Mouse (Mus musculus) urinary bladder, postnatal 36 days (tissue): ENCODE measurements at regions not wholly inside any gene's neighbourhood (a gene's known extent, or its start where the extent isn't known, plus 50 kb on each side); places are given as distances from the start of the nearest gene placed in this dataset.

Experiments
- DNase-seq, 2 experiments: peaks; one replicate each; pipeline ENCODE4 v3.0.0; 2022; ENCODE audit warnings: low spot score in 2 of 2, mixed read lengths in 1 of 2

GRCm38 (mm10) chr15:11774717-11775116 is 132.4 kb downstream of the Npr3 start:
- no peak for DNase-seq

GRCm38 (mm10) chr15:11770596-11770995 is 136.5 kb downstream of the Npr3 start:
- no peak for DNase-seq

DNA sequence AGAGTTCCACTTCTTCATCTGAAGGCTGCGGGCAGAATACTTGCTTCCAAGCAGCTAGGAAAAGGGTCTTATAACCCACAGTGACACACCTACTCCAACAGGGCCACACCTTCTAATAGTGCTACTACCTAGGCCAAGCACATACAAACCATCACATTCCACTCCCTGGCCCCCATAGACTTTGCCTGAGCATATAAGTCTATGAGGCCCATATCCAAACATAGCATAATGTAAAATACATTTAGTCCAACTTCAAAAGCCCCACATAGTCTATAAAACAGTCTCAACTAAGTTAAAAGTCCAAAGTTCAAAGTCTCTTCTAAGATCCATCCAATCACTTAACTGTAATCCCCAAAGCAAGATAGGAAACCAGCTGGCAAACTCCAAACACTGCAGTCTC is 149.1 kb downstream of the Npr3 start:
- no peak for DNase-seq

DNA sequence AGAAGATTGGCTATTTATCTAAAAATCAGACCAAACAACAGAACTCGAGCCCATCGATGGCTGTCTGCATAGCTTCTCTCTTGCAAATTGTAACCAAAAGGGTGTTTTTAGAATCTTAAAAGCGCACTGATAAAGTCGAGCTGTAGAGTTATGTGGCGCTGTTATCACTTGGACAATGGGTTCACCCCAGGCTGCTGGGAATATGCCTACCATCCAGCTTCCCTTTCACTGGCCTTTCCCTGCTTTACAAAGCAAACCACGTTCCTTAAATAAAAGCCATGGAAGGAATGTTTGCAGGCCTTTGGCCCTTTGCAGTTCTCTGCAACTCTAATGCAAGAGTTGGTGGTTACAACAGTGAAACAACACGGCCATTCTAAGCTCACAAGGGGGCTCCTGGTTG is 150.3 kb downstream of the Npr3 start:
- no peak for DNase-seq

DNA sequence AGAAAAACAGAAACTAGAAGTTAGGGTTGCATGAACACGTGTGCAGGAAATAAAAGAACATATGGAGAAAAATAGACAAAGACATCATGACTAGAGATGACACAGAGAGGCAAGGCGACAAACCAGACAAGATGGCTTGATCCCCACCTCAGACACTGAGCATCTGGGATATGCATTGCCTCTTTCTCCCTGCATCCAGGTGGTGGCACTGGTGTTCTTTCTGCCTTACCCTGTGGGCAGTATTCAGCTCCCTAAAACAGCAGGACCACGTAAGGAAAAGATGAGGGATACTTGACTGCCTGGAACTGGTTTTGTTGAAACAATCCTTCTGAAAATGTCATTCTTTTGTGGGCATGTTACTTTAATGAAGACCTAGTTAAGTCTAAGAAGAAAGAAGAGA is 153.9 kb downstream of the Npr3 start:
- DNase-seq = peak in 1 of 2 experiments; percentile 34

DNA sequence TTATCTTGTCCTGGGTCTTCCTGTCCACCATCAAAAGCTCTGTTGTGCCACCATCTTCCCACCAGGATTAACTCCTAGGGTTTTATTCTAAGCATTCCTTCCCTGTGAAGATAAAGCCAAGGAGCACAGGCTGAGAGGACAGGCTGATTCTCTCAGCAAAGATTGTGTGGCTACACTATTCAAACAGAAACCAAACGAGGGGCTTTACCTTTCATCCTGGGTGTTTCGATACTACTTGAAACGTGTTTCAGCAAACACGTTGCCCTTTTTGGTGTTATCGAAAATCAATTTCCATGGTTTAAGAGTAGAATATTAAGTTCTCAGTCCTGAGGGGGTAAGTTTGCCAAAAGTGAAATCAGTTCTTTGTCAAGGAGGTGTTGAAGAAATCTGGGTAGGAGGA is 156.2 kb downstream of the Npr3 start:
- DNase-seq = no peak

- DNase-seq = no peak
Measured at GRCm38 (mm10) chr15:11749509-11749908, 157.6 kb downstream of the Npr3 start.

GRCm38 (mm10) chr15:11748306-11748705 is 158.8 kb downstream of the Npr3 start:
- DNase-seq = no peak

DNA sequence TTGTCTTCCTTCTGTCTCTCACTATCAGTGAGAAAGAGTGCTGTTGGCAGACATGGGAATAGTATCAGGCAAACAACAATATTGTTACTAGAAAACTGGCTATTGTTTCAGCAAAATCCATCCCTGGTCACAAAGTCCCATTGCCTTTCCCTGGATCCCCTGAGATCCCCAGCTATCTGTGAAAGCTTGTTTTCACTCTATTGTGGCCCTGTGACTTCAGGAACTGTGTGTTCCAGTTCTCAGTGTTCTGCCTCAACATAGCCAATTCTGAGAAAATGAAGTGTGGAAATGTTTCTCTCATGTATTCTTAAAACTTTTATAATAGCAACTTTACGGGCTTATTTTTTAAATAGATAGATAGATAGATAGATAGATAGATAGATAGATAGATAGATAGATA is 160.3 kb downstream of the Npr3 start:
- no peak for DNase-seq

GRCm38 (mm10) chr15:11745629-11746372 is 161.3 kb downstream of the Npr3 start:
- DNase-seq = no peak

DNA sequence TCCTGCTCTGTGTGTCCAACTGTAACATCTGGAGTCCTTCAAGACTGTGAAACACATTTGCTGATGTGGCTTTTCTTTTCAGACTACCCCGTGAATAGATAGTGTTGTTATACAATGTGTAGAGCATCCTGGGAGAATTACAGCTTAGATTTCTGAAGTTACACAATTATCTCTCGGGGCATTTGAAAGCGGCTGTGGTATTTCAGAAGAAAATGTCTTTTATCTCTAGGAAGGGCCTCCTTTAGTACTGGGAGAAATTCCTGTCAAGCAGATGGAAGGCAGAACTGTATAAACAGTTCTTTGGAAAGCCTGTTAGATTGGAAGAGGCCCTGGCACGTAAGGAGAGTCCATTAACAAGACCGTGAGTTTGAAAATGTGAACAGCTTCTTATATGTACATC is 162.2 kb downstream of the Npr3 start:
- DNase-seq = no peak

DNA sequence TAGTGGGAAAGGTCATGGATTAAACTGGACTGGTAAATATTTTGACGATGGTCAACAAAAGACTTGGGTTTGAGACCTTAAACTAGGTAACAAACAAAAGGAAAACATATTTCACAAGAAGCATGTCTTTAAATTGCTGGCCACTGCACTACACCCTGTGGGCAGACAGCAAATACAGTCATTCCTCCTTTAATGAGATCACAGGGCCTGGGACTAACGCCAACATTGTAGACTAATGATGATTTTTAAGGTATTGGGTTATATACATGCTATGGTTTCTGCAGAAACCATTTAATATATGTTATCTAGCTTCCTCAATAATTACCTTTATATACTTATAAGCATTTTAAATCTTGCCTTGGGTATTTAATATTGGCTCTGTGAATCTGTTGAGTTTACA is 162.8 kb downstream of the Npr3 start:
- no peak for DNase-seq

GRCm38 (mm10) chr15:11742820-11743219 is 164.3 kb downstream of the Npr3 start:
- no peak for DNase-seq

GRCm38 (mm10) chr15:11742346-11742729 is 164.7 kb downstream of the Npr3 start:
- no peak for DNase-seq

- no peak for DNase-seq
Measured at GRCm38 (mm10) chr15:11741598-11742345, 165.3 kb downstream of the Npr3 start.

GRCm38 (mm10) chr15:11737436-11738000 is 169.6 kb downstream of the Npr3 start:
- no peak for DNase-seq

DNA sequence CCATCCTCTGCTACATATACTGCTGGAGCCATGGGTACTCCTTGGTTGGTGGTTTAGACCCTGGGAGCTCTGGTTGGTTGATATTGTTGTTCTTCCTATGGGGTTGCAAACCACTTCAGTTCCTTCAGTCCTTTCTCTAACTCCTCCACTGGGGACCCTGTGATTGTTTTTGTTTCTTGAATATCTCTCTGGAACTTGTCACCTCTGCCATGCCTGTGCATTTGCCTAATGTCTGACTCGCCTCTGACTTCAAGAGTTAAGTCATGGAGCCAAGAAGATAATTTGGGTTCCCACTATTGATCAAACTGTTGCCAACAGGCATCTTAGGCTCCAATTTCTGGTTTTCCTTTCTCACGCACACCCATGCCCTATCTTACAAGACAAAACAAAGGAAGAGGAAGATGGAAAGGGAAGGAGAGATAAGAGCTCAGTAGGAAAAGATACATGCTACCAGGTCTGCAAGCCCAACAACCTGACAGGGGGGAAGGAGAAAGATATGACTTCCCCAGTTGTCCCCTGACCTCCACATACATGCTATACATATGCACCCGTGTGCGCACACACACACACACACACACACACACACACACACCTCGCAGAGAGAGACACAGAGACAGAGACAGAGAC is 172.3 kb downstream of the Npr3 start:
- no peak for DNase-seq

GRCm38 (mm10) chr15:11729381-11729780 is 177.7 kb downstream of the Npr3 start:
- DNase-seq = no peak

DNA sequence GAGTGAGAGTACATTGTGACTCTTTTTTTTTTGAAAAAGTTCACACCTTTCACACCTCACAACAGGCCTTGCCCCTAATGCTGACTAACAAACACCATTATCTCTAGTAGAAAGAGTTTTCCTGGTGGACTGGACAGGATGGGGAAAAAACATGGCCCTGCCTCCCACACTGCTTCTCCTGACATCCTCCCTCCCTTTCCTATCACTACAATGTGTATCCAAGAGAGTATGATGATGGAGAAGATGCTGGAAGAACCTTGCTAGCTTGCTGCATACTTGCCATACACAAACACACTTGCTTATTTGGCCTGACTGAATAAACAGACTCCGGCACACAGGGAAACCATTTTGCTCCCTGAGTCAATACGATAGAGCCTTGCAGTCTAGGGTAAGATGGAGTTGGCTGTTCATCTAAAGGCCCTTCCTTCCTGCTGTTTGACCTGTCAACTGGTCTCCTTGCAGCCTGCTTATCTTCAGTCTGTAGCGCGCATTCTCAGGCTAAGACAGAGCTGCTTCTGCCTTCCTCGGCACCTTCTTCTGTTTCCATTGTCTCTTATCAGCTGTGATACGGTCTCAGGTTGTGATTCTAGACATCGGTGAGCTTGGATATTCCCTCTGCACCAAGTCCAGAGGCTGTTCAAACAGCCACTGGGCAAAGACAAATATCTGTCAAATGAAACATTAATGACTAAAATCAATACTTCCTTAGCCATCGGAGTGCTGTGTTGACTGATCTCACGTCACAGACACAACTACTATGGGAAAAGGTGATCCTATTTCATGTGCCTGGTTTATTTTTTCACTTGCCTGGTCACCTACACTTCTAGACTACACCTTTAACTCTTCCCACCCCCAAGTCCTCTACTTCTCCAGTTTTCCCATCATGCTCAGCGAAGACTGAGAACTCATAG is 181.2 kb downstream of the Npr3 start:
- no peak for DNase-seq

DNA sequence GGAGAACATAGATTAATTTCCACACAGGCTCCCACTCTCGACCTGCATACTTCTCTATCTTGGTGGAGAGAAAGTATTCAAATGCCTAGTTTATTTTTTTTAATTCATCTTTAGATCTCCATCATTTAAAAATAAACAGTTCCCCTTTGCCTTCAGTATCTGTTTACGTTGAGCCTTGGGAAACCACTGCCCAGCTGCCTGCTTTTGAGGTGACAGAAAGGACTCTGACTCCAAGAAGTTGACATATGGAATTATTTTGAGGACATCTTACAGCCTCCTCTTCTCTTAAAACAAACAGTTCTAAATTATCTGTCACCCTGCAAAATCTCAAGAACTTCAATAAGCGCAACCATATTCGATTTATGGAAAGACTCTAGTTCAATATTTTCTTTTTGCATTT is 186.4 kb downstream of the Npr3 start:
- DNase-seq = no peak

GRCm38 (mm10) chr15:11716168-11716842 is 190.8 kb downstream of the Npr3 start:
- no peak for DNase-seq
